Mouse (Mus musculus) limb, embryonic 11.5 days (tissue): ENCODE measurements at regions not wholly inside any gene's neighbourhood (a gene's known extent, or its start where the extent isn't known, plus 50 kb on each side); places are given as distances from the start of the nearest gene placed in this dataset. TPM values are rescaled to one million over a fixed set of nuclear protein-coding genes. Genes with fewer than 3 reads are reported as not detected.

ENCODE experiments used
- ATAC-seq: fragments of 200-750 bp; cut with Nextera tagmentation; 2 replicates; pipeline ENCODE4 v1.8.0; 2017; ENCODE audit warnings: low read depth; ENCODE audit not compliant: insufficient number of reproducible peaks, low FRiP score, low TSS enrichment
- DNase-seq: peaks from one replicate; pipeline ENCODE4 v3.0.0-alpha.2; 2015; ENCODE audit warnings: low spot score
- H3K27ac ChIP-seq: fragments of 300-500 bp; sonication (generic); replicated peaks from 2 replicates; pipeline ENCODE4 v1.5.1; 2014; ENCODE audit warnings: low read depth, mild to moderate bottlenecking, low read length
- H3K27me3 ChIP-seq: fragments of 300-500 bp; sonication (generic); 2 replicates; pipeline ENCODE4 v1.6.1; 2014; ENCODE audit warnings: mild to moderate bottlenecking, low read length, mixed read lengths; ENCODE audit not compliant: control insufficient read depth, insufficient read depth
- H3K36me3 ChIP-seq: fragments of 300-500 bp; sonication (generic); 2 replicates; pipeline ENCODE4 v1.6.1; 2014; ENCODE audit warnings: mild to moderate bottlenecking, low read length, moderate library complexity, mixed read lengths; ENCODE audit not compliant: control insufficient read depth, insufficient read depth
- H3K4me1 ChIP-seq: fragments of 300-500 bp; sonication (generic); 2 replicates; pipeline ENCODE4 v1.6.1; 2014; ENCODE audit warnings: low read length, mixed read lengths; ENCODE audit not compliant: control insufficient read depth, insufficient read depth
- H3K4me2 ChIP-seq: fragments of 300-500 bp; sonication (generic); 2 replicates; pipeline ENCODE4 v1.6.1; 2014; ENCODE audit warnings: low read depth, mild to moderate bottlenecking, moderate library complexity; ENCODE audit not compliant: severe bottlenecking
- H3K4me3 ChIP-seq: fragments of 300-500 bp; sonication (generic); 2 replicates; pipeline ENCODE4 v1.5.1; 2014; ENCODE audit warnings: low read depth, low read length
- H3K9ac ChIP-seq: fragments of 300-500 bp; sonication (generic); 2 replicates; pipeline ENCODE4 v1.6.1; 2014; ENCODE audit warnings: mild to moderate bottlenecking, low read length
- H3K9me3 ChIP-seq: fragments of 300-500 bp; sonication (generic); 2 replicates; pipeline ENCODE4 v1.6.1; 2016; ENCODE audit warnings: low read length; ENCODE audit not compliant: control insufficient read depth
- WGBS: fragments of 180-500 bp; shearing (Covaris S2); extraction: QIAGEN DNeasy Blood & Tissue Kit; methylation state at CpG from one replicate; pipeline ENCODE4 v1.1.7; 2014; 5-methylcytosine and 5-hydroxymethylcytosine counted together
- microRNA-seq: library from miRNA; unstranded; fragments of <30 nt; microRNA quantifications from one replicate; pipeline ENCODE4, GENCODE M21; 2016

GRCm38 (mm10) chr8:96680416-96681027 lies 792.2 kb upstream of the Got2 start:
- DNase-seq (no peak), ATAC-seq (no peak)
- H3K27ac ChIP-seq, result no peak overlapping the region
- no peaks in the 10 kb centered on the region for H3K36me3 ChIP-seq
- no peaks in the 10 kb centered on the region for H3K9me3 ChIP-seq
- WGBS, result 90% methylated on average over 16 of the region's 16 CpGs
- no peaks in the 10 kb centered on the region for H3K27me3 ChIP-seq
- no peak overlapping the region for H3K4me2 ChIP-seq
- H3K4me3 ChIP-seq, result no peak overlapping the region
- no peaks in the 10 kb centered on the region for H3K4me1 ChIP-seq
- no peak overlapping the region for H3K9ac ChIP-seq

GRCm38 (mm10) chr8:96679510-96679909 lies 791.2 kb upstream of the Got2 start:
- Histone ChIP-seq H3K36me3 (no peaks in the 10 kb centered on the region), H3K9ac (no peak overlapping the region), H3K4me3 (no peak overlapping the region), H3K27me3 (no peaks in the 10 kb centered on the region), H3K27ac (no peak overlapping the region), H3K4me1 (no peaks in the 10 kb centered on the region), H3K4me2 (no peak overlapping the region), H3K9me3 (no peaks in the 10 kb centered on the region)
- ATAC-seq (no peak), DNase-seq (no peak)
- 68% methylated on average over 4 of the region's 4 CpGs for WGBS

GRCm38 (mm10) chr8:96674703-96675102 lies 786.4 kb upstream of the Got2 start:
- ATAC-seq (no peak), DNase-seq (peak; percentile 33)
- no peak overlapping the region for H3K9ac ChIP-seq
- no peaks in the 10 kb centered on the region for H3K27me3 ChIP-seq
- no peaks in the 10 kb centered on the region for H3K4me1 ChIP-seq
- WGBS, result 39% methylated on average over 8 of the region's 8 CpGs
- no peaks in the 10 kb centered on the region for H3K9me3 ChIP-seq
- H3K4me2 ChIP-seq, result no peak overlapping the region
- H3K36me3 ChIP-seq, result no peaks in the 10 kb centered on the region
- no peak overlapping the region for H3K4me3 ChIP-seq
- H3K27ac ChIP-seq, result no peak overlapping the region

GRCm38 (mm10) chr8:96656495-96657279 lies 768.3 kb upstream of the Got2 start:
- ATAC-seq, result no peak
- H3K4me3 ChIP-seq, result no peak overlapping the region
- 62% methylated on average over 8 of the region's 8 CpGs for WGBS

GRCm38 (mm10) chr8:96647743-96648142 lies 759.4 kb upstream of the Got2 start:
- no peak overlapping the region for H3K4me3 ChIP-seq
- no peak overlapping the region for H3K27ac ChIP-seq
- WGBS, result 57% methylated on average over 5 of the region's 5 CpGs
- H3K9me3 ChIP-seq, result no peaks in the 10 kb centered on the region
- no peaks in the 10 kb centered on the region for H3K36me3 ChIP-seq
- no peak overlapping the region for H3K9ac ChIP-seq
- no peak overlapping the region for H3K4me2 ChIP-seq
- DNase-seq (no peak), ATAC-seq (no peak)
- H3K4me1 ChIP-seq, result no peaks in the 10 kb centered on the region
- no peaks in the 10 kb centered on the region for H3K27me3 ChIP-seq

More at GRCm38 (mm10) chr8:96656495-96657279, 768.3 kb upstream of the Got2 start:
- Histone ChIP-seq H3K27me3 (no peaks in the 10 kb centered on the region), H3K27ac (no peak overlapping the region), H3K36me3 (no peaks in the 10 kb centered on the region), H3K9ac (no peak overlapping the region), H3K4me2 (no peak overlapping the region), H3K4me1 (no peaks in the 10 kb centered on the region), H3K9me3 (no peaks in the 10 kb centered on the region)
- no peak for DNase-seq

Small RNA genes lying in the stretch of these regions (microRNA-seq; reads per million reads assigned to microRNA genes)
- gene Gm24132, result not detected
